Mouse (Mus musculus) T-cell, adult 2 months (primary cell): ENCODE measurements around the gene Nek2.
A peak's percentile ranks its signal among the peaks of the same experiment; 100 is the strongest.

Experiments
- DNase-seq: peaks from one replicate; pipeline ENCODE4 v3.0.0; 2022; ENCODE audit warnings: low spot score

Nek2 gene

DNA sequence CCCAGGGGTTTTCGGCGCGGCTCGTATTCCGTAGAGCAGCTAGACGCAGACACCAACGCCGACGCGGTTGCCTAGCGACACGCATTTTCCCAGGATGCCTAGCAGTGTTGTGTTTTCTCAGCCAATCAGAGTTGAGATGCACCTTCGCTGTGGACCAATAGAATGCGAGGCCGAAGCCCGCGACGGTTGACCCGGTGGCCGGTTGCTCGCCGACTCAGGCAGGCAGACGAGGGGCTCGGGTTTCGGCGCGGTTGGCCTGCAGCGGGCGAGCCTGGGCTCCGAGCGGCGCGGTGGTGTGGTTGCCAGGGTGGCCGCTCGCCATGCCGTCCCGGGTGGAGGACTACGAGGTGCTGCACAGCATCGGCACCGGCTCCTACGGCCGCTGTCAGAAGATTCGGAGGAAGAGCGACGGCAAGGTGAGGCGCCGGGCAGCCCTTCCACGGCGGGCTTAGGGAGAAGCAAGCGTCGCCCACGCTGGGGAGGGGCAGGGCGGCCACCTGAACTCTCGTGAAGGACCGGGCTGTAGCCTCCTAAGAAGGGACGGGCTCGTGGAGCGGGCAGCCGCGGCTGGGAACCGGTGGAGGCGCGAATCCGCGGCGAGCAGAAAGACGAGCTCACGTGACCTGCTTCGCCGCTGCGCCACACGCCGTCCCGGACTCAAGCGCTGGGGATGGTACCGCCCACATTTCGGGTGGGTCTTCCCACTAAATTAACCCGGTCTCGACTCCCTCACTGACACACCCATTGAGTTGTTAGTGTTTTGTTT is at the start of gene Nek2:
TSS of gene Nek2 (plus strand) at position 119 of the 766 bp plus-strand sequence.
- peak; percentile 90 for DNase-seq

DNA sequence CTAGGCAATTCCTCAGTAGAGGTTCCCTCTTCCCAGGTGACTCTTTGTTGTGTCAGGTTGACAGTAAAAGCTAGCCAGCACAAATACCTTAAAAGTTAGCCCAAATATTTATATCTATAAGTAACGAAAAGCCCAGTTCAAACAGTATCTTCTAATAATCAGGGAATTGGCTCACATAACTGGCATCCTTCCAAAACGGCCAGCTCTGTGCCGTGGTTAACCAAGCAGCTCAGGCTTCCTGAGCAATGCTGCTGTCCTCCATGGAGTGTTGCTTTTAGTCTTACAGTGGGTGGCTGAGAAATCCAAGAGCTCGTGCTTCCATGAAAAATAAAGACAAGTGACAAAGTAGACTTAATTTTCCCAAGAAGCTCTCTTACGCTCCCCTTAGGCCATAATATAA is 47.1 kb upstream of the Nek2 start:
- DNase-seq, result no peak

DNA sequence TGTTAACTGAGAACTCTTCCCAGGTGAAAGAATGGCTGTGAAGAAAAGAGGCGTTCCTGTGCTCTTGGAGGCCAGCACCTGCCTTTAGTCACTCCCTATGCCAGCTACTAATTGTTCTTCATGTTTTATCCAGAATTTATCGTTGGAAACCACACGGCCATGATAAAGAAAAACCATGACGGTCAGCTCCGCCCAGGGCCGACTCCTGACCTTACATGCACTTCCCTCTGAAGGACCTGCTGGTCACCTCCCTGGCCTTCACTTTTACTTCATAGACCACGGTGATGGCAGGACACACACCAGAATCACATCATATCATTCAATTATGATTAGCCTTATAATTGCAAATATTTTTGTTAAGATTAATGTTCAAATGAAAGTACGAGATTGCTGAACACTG is 46.1 kb upstream of the Nek2 start:
- no peak for DNase-seq

DNA sequence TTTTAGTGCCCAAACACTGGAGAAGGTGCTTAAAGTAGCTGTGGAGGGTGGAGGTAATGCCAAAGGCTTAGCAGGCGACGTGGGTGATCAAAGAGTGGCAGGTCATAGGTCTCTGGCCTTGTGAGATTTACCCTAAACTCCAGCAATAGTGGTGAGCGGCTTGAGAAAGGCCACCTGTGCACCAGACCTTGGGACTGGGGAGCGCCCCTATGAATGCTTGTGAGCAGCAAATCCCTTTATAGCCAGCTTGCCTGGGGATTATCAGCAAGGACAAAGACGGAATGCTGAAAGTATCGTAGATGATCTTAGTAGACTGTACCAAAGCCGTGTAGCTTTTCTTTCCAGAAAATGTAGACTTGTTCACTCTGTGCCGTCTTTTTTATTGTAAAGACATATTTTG is 43.7 kb upstream of the Nek2 start:
- no peak for DNase-seq

DNA sequence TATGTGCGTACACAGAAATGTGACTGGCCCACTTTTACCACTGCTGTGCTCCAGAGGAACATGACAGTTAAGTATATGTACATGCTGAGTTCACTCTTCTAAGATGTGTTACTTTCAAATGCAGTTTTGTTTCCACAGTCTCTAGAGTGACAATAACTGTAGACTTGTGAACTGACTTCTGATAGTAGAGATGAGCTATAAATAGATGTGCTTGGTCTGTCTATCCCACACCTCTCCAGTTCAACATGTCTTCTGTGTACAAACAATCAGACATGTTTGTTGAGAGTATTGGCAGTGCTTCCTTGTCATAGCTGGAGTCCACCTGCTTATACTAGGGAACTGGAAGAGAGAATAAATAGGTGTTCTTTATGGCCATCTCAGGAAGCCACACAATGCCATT is 40.8 kb upstream of the Nek2 start:
- no peak for DNase-seq

DNA sequence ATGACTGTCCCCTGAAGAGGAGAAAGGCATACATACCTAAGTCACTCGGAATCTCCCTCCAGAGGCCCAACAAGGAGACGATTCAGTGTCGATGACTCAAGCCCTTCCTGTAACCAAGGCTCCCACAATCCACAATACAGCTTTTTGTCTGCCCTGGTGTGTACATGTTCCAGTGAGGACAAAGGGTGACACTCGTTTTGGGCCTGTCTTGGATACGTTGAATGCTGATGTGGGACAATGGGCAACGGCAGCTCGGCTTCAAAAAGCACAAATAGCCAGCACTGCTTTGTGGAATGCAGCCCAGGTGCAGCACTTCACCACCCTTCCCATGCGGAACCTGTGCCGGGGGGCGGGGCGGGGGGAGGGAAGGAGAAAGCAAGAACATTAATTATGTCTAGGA is 36.1 kb upstream of the Nek2 start:
- no peak for DNase-seq

DNA sequence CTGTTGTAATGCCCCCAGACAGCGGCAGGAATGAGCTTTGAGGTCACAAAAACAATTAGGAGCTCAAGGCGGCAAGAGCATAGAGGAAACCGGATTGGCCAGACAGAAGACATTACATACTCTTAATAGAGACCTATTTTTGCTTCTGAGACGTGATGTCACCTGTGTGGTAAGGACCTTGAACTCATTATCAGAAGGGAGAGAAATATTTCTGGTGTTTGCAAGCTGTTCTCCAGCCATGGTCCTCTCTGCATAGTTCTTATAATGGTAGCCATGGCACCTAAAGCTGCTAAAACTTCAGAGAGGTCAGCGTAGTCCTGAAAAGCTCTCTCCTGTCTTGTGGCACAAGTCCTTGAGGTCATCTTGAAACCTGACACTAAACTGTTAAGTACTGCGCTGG is 35.0 kb upstream of the Nek2 start:
- no peak for DNase-seq

DNA sequence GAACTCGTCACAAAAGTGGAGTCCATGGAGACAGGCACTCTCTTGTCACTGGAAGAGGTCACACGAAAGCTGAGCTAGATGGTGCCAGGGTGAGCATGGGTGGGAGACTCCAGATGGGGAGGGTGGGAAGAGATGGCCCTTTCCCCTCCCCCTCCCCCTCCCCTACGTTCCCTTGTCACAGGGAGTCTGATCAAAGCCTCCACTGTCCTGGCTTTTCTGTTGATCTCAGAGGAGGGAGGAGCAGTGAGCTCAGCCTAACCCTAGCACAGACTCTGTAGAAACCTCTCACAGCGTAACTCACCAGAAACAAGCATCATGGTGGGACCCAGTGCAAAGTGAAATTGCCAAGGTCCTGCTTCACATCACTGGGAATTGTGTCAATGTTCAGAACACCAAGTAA is 33.9 kb upstream of the Nek2 start:
- no peak for DNase-seq

DNA sequence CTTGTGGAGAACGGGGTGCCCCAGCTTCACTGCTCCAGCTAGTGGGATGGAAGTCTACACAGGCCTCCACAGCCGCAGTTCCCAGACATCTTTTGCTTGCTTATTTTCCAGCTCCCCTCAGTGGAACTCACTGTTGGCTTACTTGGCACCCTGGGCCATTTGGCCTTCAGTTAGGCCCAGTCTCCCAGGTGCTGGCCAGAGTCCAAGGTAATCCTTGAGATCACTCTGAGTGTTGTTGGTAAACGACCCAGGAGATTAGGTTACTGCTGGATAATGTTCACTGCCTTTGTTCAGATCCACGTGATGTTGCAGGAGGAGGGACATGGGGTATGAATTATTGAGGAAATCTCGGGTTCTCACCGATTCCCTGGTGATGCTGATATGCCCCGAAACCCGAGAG is 28.3 kb upstream of the Nek2 start:
- no peak for DNase-seq

DNA sequence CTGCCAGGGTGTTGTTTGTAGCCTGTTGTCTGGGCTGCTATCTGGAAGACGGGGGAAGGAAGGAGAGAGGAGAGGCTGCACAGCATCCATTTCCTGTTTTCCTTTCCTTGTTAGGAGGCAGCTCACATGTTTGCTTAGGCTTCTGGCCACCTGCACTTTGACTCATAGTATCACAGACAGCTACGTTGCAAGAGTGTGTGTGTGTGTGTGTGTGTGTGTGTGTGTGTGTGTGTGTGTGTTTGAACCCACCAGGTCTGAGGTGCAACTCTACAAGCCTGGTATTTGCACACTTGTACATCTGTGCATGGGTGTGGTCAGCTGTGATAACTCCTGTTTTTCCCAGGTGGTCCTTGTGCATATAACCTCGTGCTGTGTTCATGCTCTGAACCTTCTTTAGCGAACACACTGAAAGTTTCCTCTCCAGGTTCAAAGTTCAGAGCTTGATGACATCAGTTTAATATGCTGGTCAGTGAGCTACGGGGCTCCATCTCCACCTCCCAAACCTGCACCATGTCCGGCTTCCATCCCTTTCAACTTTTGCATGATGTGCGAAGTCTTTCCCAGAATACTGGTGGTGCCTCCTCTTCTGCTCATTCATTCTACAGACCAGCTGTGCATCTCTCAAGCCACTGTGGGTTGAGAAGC is 27.2 kb upstream of the Nek2 start:
- no peak for DNase-seq

DNA sequence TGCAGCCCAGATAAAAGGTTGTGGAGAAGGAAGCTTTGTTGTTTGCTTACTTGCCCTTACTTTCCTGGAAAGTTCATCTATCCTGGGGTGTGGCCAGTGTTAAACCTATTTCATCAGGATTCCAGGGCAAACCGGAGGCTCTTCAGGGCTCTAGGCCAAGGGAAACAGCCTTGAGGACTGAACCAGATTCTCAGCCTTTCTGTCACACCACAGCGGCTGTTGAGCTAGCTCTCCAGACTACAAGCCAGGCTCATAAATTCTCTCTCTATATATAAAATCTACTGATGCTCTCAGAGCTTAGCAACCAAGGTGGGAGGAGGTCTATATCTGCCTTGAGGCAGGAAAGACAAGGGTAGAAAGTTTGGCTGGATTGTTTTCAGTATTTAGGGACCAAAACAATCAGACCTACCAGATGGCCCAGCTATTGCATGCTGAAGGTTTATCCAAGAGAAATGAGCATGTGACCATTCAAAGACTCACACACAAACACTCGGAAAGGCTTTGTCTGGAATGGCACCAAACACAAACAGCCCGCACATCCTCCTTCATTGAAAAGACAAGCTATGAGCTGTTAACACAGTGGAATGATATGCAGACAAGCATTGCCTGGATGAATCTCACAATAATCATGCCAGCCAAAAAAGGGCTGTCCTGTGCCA is 24.9 kb upstream of the Nek2 start:
- DNase-seq, result no peak

DNA sequence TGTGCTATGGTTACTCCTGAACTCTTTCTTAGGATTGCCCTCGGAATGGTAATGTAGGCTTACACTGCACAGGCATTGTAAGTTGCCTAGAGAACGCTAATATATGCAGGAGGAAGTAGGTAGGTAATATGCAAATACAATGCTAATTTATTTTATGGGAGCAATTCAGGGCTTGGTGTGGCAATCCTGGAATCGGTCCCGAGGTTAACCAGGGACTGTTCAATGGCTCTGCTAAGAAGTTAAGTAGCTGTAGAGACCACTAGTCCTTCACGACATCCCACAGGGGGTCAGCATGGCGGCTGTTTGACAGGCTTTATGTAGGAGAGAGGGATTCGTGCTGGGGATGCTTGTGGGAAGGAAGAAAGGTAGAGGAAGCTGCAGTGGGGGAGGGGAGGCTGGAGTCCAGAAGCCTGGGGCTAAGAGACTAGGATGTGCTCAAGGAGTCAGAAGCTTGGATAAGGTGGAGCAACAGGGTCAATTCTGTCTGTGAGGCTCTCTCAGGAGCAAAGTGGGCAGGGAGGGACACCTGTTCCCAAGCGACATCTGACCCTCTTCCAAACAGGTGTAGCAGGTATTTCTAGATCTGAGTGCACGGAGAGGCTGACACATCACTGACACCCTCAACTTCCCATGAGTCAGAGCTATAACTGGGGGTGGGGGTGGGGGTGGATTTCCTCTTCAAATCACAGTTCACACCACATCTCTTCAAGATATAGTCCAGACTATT is 19.0 kb upstream of the Nek2 start:
- DNase-seq, result no peak

DNA sequence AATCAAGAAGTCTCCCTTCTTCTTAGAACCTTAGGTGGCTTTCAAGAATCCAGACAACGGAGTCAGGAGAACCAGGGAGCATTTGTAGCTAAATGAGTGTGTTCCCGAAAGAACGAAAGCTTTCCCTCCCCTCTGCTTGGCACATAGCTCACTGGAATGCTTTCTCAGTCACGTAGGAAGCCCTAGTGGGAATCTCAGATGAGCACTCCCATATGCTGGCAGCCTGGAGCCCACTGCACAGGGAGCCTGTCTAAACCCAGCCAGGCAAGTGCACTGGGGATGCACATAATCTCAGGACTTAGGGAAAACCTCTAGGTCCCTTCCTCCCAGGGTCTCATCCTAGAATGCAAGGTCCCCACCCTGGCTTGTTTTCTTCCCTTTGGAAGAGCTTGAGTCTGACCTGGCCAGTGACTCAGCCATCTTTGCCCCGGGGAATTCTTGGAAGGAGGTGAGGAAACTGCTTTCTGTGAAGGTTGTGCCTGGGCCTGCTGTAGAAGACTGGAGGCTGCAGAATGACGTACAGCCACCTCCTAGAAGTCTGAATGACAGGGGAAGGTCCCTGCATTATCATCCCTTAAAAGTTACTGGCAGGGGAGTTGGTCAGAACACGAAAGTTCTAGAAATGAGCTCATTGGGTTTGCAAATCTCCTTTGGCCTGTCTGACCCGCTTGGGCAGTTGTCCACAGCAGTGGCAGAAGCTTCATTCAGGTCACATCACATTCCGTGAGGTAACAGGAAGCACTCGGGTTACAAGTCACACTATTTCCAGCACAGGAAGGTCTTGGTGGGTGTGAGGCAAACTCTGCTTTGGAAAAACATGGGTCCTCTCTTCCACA is 18.2 kb upstream of the Nek2 start:
- DNase-seq, result no peak

DNA sequence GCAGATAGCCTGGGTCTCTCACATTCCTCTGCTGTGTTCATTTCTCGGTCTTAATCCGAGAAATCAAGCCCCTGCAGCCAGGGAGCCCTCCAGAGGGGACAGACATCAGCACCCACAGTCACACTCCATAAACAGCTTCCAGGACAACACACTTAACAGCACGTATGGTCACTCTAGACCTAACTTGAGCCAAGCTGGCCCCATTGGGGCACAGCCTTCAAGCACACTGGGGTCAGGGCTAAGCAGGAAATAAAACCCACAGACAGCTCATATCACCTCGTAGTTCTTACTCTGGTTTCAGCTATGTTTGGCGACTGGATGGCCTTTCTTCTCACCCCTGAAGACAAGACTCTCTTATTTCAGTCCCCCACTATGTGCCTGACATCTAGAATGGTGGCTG is 16.5 kb upstream of the Nek2 start:
- DNase-seq, result no peak

DNA sequence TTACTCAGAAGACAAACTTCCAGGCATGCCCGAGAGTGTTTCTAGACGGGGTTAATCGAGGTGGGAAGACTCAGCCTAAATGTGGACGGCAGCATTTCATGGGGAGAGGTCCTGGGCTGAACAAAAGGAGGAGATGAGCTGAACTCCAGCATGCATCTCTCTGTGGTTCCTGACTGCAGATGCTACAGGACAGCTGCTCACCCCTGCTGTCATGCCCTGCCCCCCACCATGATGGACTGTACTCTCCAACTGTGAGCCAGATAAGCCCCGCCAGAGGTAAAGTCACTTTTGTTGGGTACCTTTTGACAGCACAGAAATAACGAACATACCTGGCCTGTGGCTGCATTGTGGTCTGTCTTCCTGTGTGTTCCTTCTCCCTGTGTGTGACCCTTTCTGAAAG is 15.5 kb upstream of the Nek2 start:
- DNase-seq, result no peak

DNA sequence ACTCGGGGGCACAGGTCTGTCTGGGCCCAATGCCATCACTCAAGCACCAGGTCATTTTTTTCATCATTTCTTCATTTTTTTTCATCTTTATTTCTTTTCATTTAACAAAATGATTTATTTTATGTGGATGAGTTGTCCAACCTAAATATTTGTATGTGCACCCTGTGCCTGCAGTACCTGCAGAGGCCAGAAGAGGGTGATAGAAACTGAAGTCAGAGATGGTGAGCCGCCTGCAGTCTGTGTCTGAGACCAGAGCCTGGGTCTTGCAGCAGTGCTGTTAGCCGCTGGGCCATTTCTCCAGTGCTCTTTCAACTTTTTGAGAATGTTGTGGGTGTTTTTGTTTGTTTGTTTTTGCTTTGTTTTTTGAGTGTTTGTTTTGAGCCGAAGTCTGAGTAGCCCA is 14.5 kb upstream of the Nek2 start:
- DNase-seq, result no peak

DNA sequence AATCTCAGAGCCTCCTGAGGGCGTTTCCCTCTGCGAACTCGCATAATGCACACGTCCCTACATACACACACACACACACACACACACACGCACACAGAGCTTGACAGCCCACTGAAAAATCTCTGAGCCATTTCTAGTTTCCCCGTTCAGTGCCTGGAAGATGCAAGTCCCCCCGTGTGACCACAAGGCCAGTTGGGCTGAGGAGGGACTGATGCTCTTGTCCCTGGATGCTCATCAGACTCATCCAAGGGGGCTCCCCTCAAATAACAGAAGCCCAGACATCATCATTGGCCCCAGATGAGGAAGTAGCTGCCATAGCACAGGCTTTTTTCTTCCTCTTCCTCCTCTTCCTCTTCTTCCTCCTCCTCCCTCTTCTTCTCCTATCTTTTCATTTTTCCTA is 13.3 kb upstream of the Nek2 start:
- no peak for DNase-seq

DNA sequence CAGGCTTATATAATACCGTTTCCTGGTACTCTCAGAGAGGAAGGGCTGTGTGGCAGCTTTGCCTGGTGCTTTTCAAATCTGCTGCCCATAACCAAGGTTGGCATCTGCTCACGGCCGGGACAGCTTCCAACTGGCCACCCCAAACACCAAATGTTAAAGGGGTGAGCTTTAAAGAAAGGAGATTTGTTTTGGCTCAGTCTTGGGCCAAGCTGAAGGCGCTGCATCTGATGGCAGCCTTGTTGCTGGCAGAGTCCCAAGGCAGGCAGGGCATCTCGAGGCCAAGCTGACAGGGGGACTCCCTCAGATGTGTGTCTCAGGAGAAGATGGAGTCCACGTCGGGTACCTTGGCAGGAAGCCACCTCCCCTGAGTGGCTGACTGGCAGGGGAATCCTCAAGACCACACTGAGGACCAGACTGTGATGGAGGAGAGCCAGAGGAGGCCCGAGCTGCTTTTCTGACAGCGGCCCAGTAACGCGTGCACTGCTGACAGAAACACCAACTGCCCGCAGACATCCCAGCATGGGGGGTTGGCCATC is 12.5 kb upstream of the Nek2 start:
- no peak for DNase-seq

DNA sequence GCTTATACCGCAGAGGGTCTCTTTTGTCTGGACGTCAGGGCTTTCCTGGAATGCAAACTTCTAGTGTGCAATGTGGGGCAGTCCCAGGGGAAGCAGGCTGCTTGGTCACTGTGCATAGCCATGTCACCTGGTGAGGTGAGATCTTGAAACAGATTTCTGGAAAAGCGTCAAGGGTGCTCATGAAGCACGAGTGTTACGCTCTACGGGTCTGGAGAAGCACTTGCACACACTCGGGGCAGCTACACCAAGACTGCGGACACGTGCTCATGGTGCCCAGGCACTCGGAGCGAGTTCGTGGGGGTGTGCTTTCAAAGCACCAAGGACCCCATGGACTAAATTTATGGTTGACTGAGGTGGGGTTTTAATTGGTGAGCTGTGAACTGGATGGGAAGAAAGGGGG is 9.5 kb upstream of the Nek2 start:
- DNase-seq, result no peak

DNA sequence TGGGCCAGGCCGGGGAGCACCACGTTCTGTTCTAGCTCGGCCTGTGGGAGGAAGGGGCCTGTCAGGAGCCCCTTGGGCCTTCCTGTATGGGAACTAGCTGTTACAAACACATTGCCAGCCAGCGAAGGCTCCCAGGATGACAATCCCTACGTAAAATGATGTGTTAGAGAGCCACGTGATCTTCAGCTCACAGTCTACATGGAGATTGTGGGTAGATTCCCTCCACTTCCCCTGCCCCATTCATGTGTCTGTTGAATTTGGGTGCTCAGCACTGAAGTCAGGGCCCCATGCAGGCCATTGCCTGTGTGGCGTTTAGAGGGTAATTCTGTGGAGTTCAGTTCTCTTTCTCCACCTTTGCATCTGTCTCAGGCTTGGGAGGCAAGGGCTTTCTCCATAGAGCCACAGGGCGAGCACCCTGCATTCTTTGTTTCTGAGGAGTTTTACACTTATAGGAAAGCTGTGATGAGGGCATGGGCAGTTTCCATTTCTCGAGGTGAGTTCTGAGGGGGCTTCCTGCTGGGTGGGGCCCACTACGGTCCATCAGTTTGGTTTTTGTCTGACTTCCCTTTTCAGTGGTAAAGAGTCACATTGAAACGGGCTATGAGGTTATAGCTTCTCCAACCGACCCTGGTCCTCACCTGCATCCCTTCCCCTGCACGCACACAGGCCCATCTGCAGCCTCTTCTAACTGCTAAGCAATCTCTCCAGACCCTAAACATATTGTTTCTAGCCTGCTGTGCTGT is 8.1 kb upstream of the Nek2 start:
- no peak for DNase-seq

DNA sequence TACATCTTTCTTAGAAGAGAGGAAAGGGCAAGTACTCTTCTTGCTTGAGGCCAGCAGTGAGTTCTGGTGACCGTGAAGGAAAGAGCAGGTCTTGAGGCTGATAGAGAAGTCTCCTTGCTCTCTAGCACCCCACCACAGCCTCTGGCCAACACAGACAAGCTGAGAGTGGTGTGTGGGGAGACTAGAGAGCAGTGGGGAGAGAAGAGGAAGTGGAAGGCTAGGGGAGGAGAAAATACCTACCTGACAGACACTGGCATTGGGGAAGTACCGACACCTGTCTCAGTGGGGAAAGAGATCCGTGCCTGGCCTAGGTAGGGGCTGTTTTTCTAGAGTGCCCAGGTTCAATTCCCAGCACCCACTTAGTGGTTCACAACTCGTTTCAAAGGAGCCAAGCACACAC is 7.0 kb upstream of the Nek2 start:
- peak; percentile 5 for DNase-seq
